Mouse (Mus musculus) stomach, adult 2 months (tissue): ENCODE results near the gene Nop53. TPM values are rescaled to one million over a fixed set of nuclear protein-coding genes. Genes with fewer than 3 reads are reported as not detected.

Source experiments
- polyA plus RNA-seq: library from polyadenylated mRNA; depleted of rRNA; stranded (reverse); fragments of >200 nt; gene quantifications from 2 replicates; pipeline ENCODE4 v1.2.3, GENCODE M21; 2012; rRNA removed

Nop53 gene
- 35.0 and 43.3 TPM in 2 replicates for polyA plus RNA-seq

DNA sequence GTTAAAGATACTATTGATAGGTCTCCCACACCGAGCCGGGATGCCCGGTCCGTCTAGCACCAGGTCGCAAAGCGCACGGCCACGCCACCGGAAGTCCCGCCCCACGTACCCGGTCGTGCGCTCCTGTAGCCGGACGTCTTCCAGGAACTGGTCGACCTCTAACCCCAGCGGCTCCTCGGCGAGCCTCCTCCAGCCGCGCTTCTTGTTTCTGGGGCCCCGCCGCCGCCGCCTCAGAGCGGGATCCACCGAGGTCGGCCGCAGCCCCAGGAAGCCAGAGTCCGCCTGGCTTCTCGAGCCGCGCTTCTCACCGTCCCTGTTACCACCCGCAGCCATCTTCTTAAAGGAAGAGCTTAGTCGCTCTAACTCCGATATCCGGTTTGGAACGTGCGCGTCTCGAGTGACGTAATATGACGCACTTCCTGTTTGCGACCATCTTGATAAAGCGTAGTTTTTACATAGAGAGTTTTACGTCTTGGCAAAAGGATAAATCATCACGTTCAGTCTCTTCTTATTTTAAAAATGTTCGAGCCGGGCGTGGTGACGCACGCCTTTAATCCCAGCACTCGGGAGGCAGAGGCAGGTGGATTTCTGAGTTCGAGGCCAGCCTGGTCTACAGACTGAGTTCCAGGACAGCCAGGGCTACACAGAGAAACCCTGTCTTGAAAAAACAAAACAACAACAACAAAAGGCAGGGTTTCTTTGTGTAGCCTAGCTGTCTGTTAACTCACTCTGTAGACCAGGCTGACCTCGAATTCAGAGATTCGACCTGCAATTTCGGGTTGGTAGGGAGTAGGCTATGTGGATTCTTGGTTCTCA lies at the start of gene Nop53:
TSS of gene Nop53 (minus strand) at position 354 of the 816 bp plus-strand sequence.

DNA sequence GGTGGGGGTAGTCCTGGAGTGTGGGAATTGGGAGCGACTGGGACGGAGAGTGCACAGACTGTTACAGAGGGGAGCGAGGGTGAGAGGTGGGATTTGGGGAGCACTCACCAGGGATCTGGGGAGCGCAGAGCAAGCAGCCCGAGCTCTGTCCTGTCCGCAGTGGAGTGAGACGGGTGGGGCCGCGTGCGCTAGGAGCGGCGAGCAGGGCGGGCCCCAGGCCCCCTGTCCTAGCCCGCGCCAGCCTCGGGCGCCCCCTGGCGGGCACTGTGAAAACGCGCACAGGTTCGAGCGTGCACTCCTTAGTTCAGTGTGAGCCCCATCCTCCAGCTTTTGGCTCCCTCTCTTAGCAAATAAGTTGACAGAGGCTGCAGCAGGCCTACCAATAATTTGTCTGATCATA lies 21.4 kb upstream of the Nop53 start, which contains the start of gene Ehd2:
TSS of gene Ehd2 (minus strand) at position 256 of the 400 bp plus-strand sequence.

DNA sequence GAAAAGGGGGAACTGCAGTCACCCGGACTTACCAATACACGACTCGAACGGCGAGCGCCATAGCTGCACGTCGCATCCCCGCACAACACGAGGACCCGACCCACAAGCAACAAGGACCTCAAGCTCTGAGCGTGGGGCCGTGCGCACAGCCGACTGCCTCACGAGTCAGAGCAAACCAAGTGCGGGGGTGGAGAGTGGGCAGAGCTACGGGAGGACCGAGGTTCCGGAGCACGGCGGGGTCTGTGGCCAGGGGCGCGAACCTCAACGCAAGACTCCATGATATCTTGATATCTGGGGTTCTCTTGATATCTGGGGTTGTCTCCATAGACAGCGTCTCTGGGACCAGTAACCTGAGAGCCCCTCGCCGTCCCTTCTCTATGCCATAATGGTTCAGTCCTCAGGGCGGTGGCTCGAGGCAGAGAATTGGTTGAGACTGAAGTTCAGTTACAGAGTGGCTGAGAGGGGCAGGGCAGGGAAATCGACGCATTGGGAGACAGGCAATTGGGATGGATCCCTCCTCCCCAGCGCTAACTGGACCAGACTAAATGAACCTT lies 23.6 kb downstream of the Nop53 start, which contains the start of gene Selenow:
TSS of gene Selenow (minus strand) at position 183 of the 554 bp plus-strand sequence.

Other genes with a start within 250 kb of the Nop53 start
- not detected in 2 replicates for gene Obox5, start 195.9 kb downstream of the Nop53 start, polyA plus RNA-seq
- not detected in 2 replicates for gene Obox6, start 106.4 kb downstream of the Nop53 start, polyA plus RNA-seq
- not detected in 2 replicates for gene Crx, start 66.1 kb downstream of the Nop53 start, polyA plus RNA-seq
- gene Crxos, start 63.5 kb downstream of the Nop53 start, polyA plus RNA-seq = not detected in 2 replicates
- gene Selenow, start 23.7 kb downstream of the Nop53 start, polyA plus RNA-seq = 138 and 184 TPM in 2 replicates
- 27.5 and 29.2 TPM in 2 replicates for gene Ehd2, start 21.5 kb upstream of the Nop53 start, polyA plus RNA-seq
- 8.9 and 11.6 TPM in 2 replicates for gene Bicra, start 101.8 kb upstream of the Nop53 start, polyA plus RNA-seq
- 0.01 TPM in 1 of 2 replicates, not detected in the other for gene Zfp541, start 115.7 kb upstream of the Nop53 start, polyA plus RNA-seq
- gene Napa, start 152.4 kb upstream of the Nop53 start, polyA plus RNA-seq = 109 and 126 TPM in 2 replicates
- 9.2 and 12.5 TPM in 2 replicates for gene Kptn, start 173.8 kb upstream of the Nop53 start, polyA plus RNA-seq
- gene Slc8a2, start 183.8 kb upstream of the Nop53 start, polyA plus RNA-seq = 2.0 and 2.7 TPM in 2 replicates
- gene Meis3, start 229.0 kb upstream of the Nop53 start, polyA plus RNA-seq = 22.8 and 30.1 TPM in 2 replicates